Comparison of ENCODE assay signal across 21 mouse cellular contexts in the genomic region with DNA sequence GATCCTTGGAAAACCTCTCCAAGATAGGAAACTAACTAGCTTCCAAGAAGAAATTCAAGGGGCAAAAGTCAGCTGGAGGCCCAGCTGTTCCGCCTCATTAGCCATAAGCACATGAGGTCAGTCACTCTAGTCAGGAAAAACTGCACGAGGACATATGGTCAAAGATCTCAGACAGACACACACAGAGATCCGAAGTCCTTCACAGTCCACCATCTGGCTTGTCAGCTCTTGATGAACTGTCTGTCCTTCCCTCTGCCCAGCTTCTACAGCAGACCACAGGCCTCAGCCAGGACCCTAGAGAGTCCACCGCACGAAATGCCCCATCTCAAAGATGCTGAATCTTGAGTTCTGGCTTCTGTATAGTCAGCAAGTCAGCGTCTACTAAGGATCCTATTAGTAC. TPM values are rescaled to one million over a fixed set of nuclear protein-coding genes. Genes with fewer than 3 reads are reported as not detected.
DNase-seq lines count a peak whose midpoint lies in the region; ATAC-seq and TF ChIP-seq lines count a peak whose summit lies in the region.
"Had no signal": no experiment of that assay in that cellular context is flagged by ENCODE, and none has a peak within 500 bp of the region (broad histone marks: within the 10 kb centered on the region; RNA-seq: fewer than 3 reads in every experiment).

No protein-coding gene starts in this region.

- no peak overlapping the region for H3K27ac ChIP-seq in midbrain, embryonic 11.5 days (ENCODE audit: low read depth, low read length)
- no peak overlapping the region for H3K27ac ChIP-seq in midbrain, embryonic 10.5 days (replicated peaks)
- peak overlapping the region; percentile 68; the same call in 1 of the 2 replicates for H3K27ac ChIP-seq in kidney, postnatal 0 days
- H3K27ac ChIP-seq in hindbrain, embryonic 11.5 days (ENCODE audit: low read depth, low read length): no peak overlapping the region
- H3K27ac ChIP-seq: embryonic facial prominence, embryonic 12.5 days; hindbrain, embryonic 10.5 days; macrophage; midbrain, embryonic 13.5 days; stomach, postnatal 0 days had no signal

- H3ac ChIP-seq in myocyte (ENCODE audit: control insufficient read depth, insufficient read length): no peak overlapping the region

- H3K79me2 ChIP-seq in myocyte (ENCODE audit: control insufficient read depth, insufficient read depth): no peaks in the 10 kb centered on the region

- H3K9me3 ChIP-seq in midbrain, embryonic 11.5 days (ENCODE audit: control insufficient read depth, low read length): no peaks in the 10 kb centered on the region
- H3K9me3 ChIP-seq in midbrain, embryonic 10.5 days (replicated peaks): no peaks in the 10 kb centered on the region
- no peaks in the 10 kb centered on the region for H3K9me3 ChIP-seq in kidney, postnatal 0 days (replicated peaks; ENCODE audit: low read length)
- no peaks in the 10 kb centered on the region for H3K9me3 ChIP-seq in hindbrain, embryonic 11.5 days (ENCODE audit: control insufficient read depth, low read length)
- H3K9me3 ChIP-seq: embryonic facial prominence, embryonic 12.5 days; hindbrain, embryonic 10.5 days; midbrain, embryonic 13.5 days had no signal

- H3K9ac ChIP-seq in midbrain, embryonic 11.5 days (ENCODE audit: low read length): no peak overlapping the region
- H3K9ac ChIP-seq in kidney, postnatal 0 days (ENCODE audit: low read depth, low read length): no peak overlapping the region
- no peak overlapping the region for H3K9ac ChIP-seq in hindbrain, embryonic 11.5 days (ENCODE audit: low read depth, low read length)
- H3K9ac ChIP-seq: embryonic facial prominence, embryonic 12.5 days; midbrain, embryonic 13.5 days had no signal

- H3K4me3 ChIP-seq in midbrain, embryonic 11.5 days (ENCODE audit: low read depth, low read length): no peak overlapping the region
- no peak overlapping the region for H3K4me3 ChIP-seq in midbrain, embryonic 10.5 days
- no peak overlapping the region for H3K4me3 ChIP-seq in kidney, postnatal 0 days (replicated peaks; ENCODE audit: low read depth, low read length)
- no peak overlapping the region for H3K4me3 ChIP-seq in myocyte
- H3K4me3 ChIP-seq in hindbrain, embryonic 11.5 days (ENCODE audit: low read depth, low read length): no peak overlapping the region
- H3K4me3 ChIP-seq: embryonic facial prominence, embryonic 12.5 days; erythroblast, embryonic 14.5 days; hindbrain, embryonic 10.5 days; midbrain, embryonic 13.5 days had no signal

- TF ChIP-seq CTCF in kidney, postnatal 0 days (IDR thresholded peaks at IDR 0.05; ENCODE audit: low read depth): no peak

- TF ChIP-seq POLR2A in myocyte (IDR thresholded peaks at IDR 0.05; ENCODE audit: insufficient read length, low read depth): no peak

- H3K27me3 ChIP-seq in midbrain, embryonic 11.5 days (ENCODE audit: control insufficient read depth, insufficient read depth, low read length): no peaks in the 10 kb centered on the region
- H3K27me3 ChIP-seq in midbrain, embryonic 10.5 days (ENCODE audit: low read depth, poor library complexity, severe bottlenecking): no peaks in the 10 kb centered on the region
- H3K27me3 ChIP-seq in kidney, postnatal 0 days (ENCODE audit: insufficient read depth, low read length): no peaks in the 10 kb centered on the region
- no peaks in the 10 kb centered on the region for H3K27me3 ChIP-seq in myocyte (ENCODE audit: control insufficient read depth, insufficient read depth, insufficient read length)
- H3K27me3 ChIP-seq in hindbrain, embryonic 11.5 days (ENCODE audit: control insufficient read depth, insufficient read depth, low read length): no peaks in the 10 kb centered on the region
- H3K27me3 ChIP-seq: embryonic facial prominence, embryonic 12.5 days; midbrain, embryonic 13.5 days had no signal

- no peak for ATAC-seq in midbrain, embryonic 11.5 days (ENCODE audit: low FRiP score)
- ATAC-seq in kidney, postnatal 0 days (replicated peaks; ENCODE audit: low FRiP score, low read depth): peak; percentile 88
- no peak for ATAC-seq in hindbrain, embryonic 11.5 days (ENCODE audit: low FRiP score)
- ATAC-seq in erythroid progenitor cell, adult 5-6 weeks (replicated peaks; ENCODE audit: low FRiP score, poor library complexity, severe bottlenecking): no peak
- ATAC-seq: forebrain, embryonic 14.5 days; midbrain, embryonic 13.5 days had no signal

- H3K4me1 ChIP-seq in midbrain, embryonic 11.5 days (ENCODE audit: control insufficient read depth, insufficient read depth, low read length): no peaks in the 10 kb centered on the region; the same call in 1 of the 2 replicates
- peaks cover 16% of the 10 kb centered on the region for H3K4me1 ChIP-seq in midbrain, embryonic 10.5 days
- peaks cover 25% of the 10 kb centered on the region for H3K4me1 ChIP-seq in kidney, postnatal 0 days (replicated peaks; ENCODE audit: insufficient read depth, low read length)
- H3K4me1 ChIP-seq in hindbrain, embryonic 11.5 days (replicated peaks; ENCODE audit: control insufficient read depth, insufficient read depth, low read length): no peaks in the 10 kb centered on the region
- H3K4me1 ChIP-seq: midbrain, embryonic 13.5 days had no signal

- DNase-seq in midbrain, embryonic 11.5 days (ENCODE audit: low spot score, missing footprints): peak; percentile 45
- DNase-seq in midbrain, embryonic 10.5 days (ENCODE audit: low spot score): no peak
- peak; percentile 75 for DNase-seq in kidney, adult 18-20 months
- DNase-seq in kidney, postnatal 0 days (ENCODE audit: low spot score): peak; percentile 79
- DNase-seq in testis, postnatal 14 days (ENCODE audit: low spot score): no peak
- no peak for DNase-seq in hindbrain, embryonic 11.5 days (ENCODE audit: low spot score)
- DNase-seq: adrenal gland, postnatal 36 days; cerebellum, adult 18-20 months; cerebellum, postnatal 36 days; lung, adult 18-20 months; right cerebral cortex, postnatal 4 days had no signal

- WGBS in midbrain, embryonic 11.5 days: 84% methylated on average over 6 of the region's 6 CpGs
- 82% methylated on average over 6 of the region's 6 CpGs for WGBS in midbrain, embryonic 10.5 days
- 30% methylated on average over 6 of the region's 6 CpGs for WGBS in kidney, postnatal 0 days
- 63% methylated on average over 6 of the region's 6 CpGs for WGBS in hindbrain, embryonic 11.5 days

- no peak overlapping the region for H3K4me2 ChIP-seq in midbrain, embryonic 11.5 days
- H3K4me2 ChIP-seq in kidney, postnatal 0 days (ENCODE audit: low read length): no peak overlapping the region
- H3K4me2 ChIP-seq in myocyte (ENCODE audit: low read depth): no peak overlapping the region
- no peak overlapping the region for H3K4me2 ChIP-seq in hindbrain, embryonic 11.5 days (replicated peaks; ENCODE audit: low read depth, low read length)
- H3K4me2 ChIP-seq: embryonic facial prominence, embryonic 12.5 days; liver, embryonic 11.5 days; midbrain, embryonic 13.5 days had no signal

- H3K36me3 ChIP-seq in midbrain, embryonic 11.5 days (ENCODE audit: control insufficient read depth, insufficient read depth, low read length): no peaks in the 10 kb centered on the region
- no peaks in the 10 kb centered on the region for H3K36me3 ChIP-seq in midbrain, embryonic 10.5 days
- H3K36me3 ChIP-seq in kidney, postnatal 0 days (ENCODE audit: insufficient read depth, low read length): no peaks in the 10 kb centered on the region
- H3K36me3 ChIP-seq in myocyte (ENCODE audit: control insufficient read depth, insufficient read depth): no peaks in the 10 kb centered on the region
- no peaks in the 10 kb centered on the region for H3K36me3 ChIP-seq in hindbrain, embryonic 11.5 days (ENCODE audit: control insufficient read depth, insufficient read depth, low read length)
- H3K36me3 ChIP-seq: embryonic facial prominence, embryonic 12.5 days; hindbrain, embryonic 10.5 days; midbrain, embryonic 13.5 days had no signal

RNA-seq across cellular contexts. Expression of gene Oxa1l, which starts 26.9 kb away (rescaled TPM):
- 44.2 and 45.9 TPM in 2 replicates for polyA plus RNA-seq in midbrain, embryonic 11.5 days (2014; fragmentation: Nextera tagmentation; extraction: Ambion mirVana)
- 48.0 and 54.1 TPM in 2 replicates for polyA plus RNA-seq in midbrain, embryonic 10.5 days (2016; fragmentation: Nextera tagmentation; extraction: Ambion mirVana)
- polyA plus RNA-seq in kidney, postnatal 0 days (2015; fragmentation: Nextera tagmentation; extraction: Ambion mirVana): 57.6 and 66.5 TPM in 2 replicates
- 68.6 TPM for polyA plus RNA-seq in myocyte (2012; fragmentation: generic; extraction: Trizol)
- 46.7 and 47.2 TPM in 2 replicates for polyA plus RNA-seq in hindbrain, embryonic 11.5 days (2014; fragmentation: Nextera tagmentation; extraction: Ambion mirVana)
- 13.3 and 21.0 TPM in 2 replicates for total RNA-seq in erythroid progenitor cell, adult 5-6 weeks (2015; ENCODE audit: low replicate concordance)
- 14.0 and 19.3 TPM in 2 replicates for total RNA-seq in erythroid progenitor cell, adult 5-6 weeks (2017; ENCODE audit: low replicate concordance)

RNA-seq across cellular contexts. Expression of gene Slc7a7, which starts 30.0 kb away (rescaled TPM):
- 4.3 and 4.7 TPM in 2 replicates for polyA plus RNA-seq in midbrain, embryonic 11.5 days (2014; fragmentation: Nextera tagmentation; extraction: Ambion mirVana)
- 4.5 and 5.9 TPM in 2 replicates for polyA plus RNA-seq in midbrain, embryonic 10.5 days (2016; fragmentation: Nextera tagmentation; extraction: Ambion mirVana)
- 27.8 and 36.4 TPM in 2 replicates for polyA plus RNA-seq in kidney, postnatal 0 days (2015; fragmentation: Nextera tagmentation; extraction: Ambion mirVana)
- 6.8 TPM for polyA plus RNA-seq in myocyte (2012; fragmentation: generic; extraction: Trizol)
- polyA plus RNA-seq in hindbrain, embryonic 11.5 days (2014; fragmentation: Nextera tagmentation; extraction: Ambion mirVana): 4.3 and 4.8 TPM in 2 replicates
- total RNA-seq in erythroid progenitor cell, adult 5-6 weeks (2015; ENCODE audit: low replicate concordance): 1.7 and 2.5 TPM in 2 replicates
- total RNA-seq in erythroid progenitor cell, adult 5-6 weeks (2017; ENCODE audit: low replicate concordance): 1.4 and 1.9 TPM in 2 replicates

RNA-seq across cellular contexts. Expression of gene Mrpl52, which starts 39.2 kb away (rescaled TPM):
- polyA plus RNA-seq in midbrain, embryonic 11.5 days (2014; fragmentation: Nextera tagmentation; extraction: Ambion mirVana): 238 and 253 TPM in 2 replicates
- 205 and 211 TPM in 2 replicates for polyA plus RNA-seq in midbrain, embryonic 10.5 days (2016; fragmentation: Nextera tagmentation; extraction: Ambion mirVana)
- polyA plus RNA-seq in kidney, postnatal 0 days (2015; fragmentation: Nextera tagmentation; extraction: Ambion mirVana): 357 and 408 TPM in 2 replicates
- polyA plus RNA-seq in myocyte (2012; fragmentation: generic; extraction: Trizol): 483 TPM
- polyA plus RNA-seq in hindbrain, embryonic 11.5 days (2014; fragmentation: Nextera tagmentation; extraction: Ambion mirVana): 206 and 231 TPM in 2 replicates
- total RNA-seq in erythroid progenitor cell, adult 5-6 weeks (2015; ENCODE audit: low replicate concordance): 74.6 and 93.1 TPM in 2 replicates
- 1.1 and 26.1 TPM in 2 replicates for total RNA-seq in erythroid progenitor cell, adult 5-6 weeks (2017; ENCODE audit: low replicate concordance)

RNA-seq across cellular contexts. Expression of gene Mmp14, which starts 43.9 kb away (rescaled TPM):
- polyA plus RNA-seq in midbrain, embryonic 11.5 days (2014; fragmentation: Nextera tagmentation; extraction: Ambion mirVana): 57.4 and 57.5 TPM in 2 replicates
- 56.0 and 70.5 TPM in 2 replicates for polyA plus RNA-seq in midbrain, embryonic 10.5 days (2016; fragmentation: Nextera tagmentation; extraction: Ambion mirVana)
- 107 and 114 TPM in 2 replicates for polyA plus RNA-seq in kidney, postnatal 0 days (2015; fragmentation: Nextera tagmentation; extraction: Ambion mirVana)
- 108 TPM for polyA plus RNA-seq in myocyte (2012; fragmentation: generic; extraction: Trizol)
- 71.2 and 73.1 TPM in 2 replicates for polyA plus RNA-seq in hindbrain, embryonic 11.5 days (2014; fragmentation: Nextera tagmentation; extraction: Ambion mirVana)
- total RNA-seq in erythroid progenitor cell, adult 5-6 weeks (2015; ENCODE audit: low replicate concordance): 1.8 TPM in 1 of 2 replicates, not detected in the other
- 1.4 and 1.7 TPM in 2 replicates for total RNA-seq in erythroid progenitor cell, adult 5-6 weeks (2017; ENCODE audit: low replicate concordance)

Comparison
In these comparisons a context has a peak if more than half of its experiments do, and no peak if none do; other contexts are left out.
1. DNase-seq: peak in midbrain, embryonic 11.5 days (single experiment), kidney, adult 18-20 months (single experiment) and kidney, postnatal 0 days (single experiment); none in midbrain, embryonic 10.5 days (single experiment), testis, postnatal 14 days (single experiment) and hindbrain, embryonic 11.5 days (single experiment).